Mouse (Mus musculus): ENCODE measurements around the gene Shld2. TPM values are rescaled to one million over a fixed set of nuclear protein-coding genes. Genes with fewer than 3 reads are reported as not detected.

The Shld2 gene
- polyA plus RNA-seq, 1 experiment from 2014 or later: 7.1 TPM

- Histone ChIP-seq H3K4me1 (ENCODE audit: control insufficient read depth, insufficient read depth, low read length) (peaks cover 22% of the 10 kb centered on the region), H3K36me3 (ENCODE audit: control insufficient read depth, insufficient read depth, low read length) (no peaks in the 10 kb centered on the region), H3K27ac (ENCODE audit: low read length) (peak overlapping the region; percentile 77), H3K27me3 (replicated peaks; ENCODE audit: control insufficient read depth, insufficient read depth, low read length) (no peaks in the 10 kb centered on the region), H3K4me3 (ENCODE audit: low read length) (peak overlapping the region; percentile 98), H3K9me3 (ENCODE audit: control insufficient read depth, low read length) (no peaks in the 10 kb centered on the region), H3K9ac (ENCODE audit: low read depth, low read length) (0 out of 2 replicates have a peak overlapping the region, but pooled peaks have one; percentile 32), H3K4me2 (ENCODE audit: low read depth, low read length) (peak overlapping the region; percentile 82)
- no peak for ATAC-seq
- WGBS: 14% methylated on average over 5 of the region's 6 CpGs
Measured at GRCm38 (mm10) chr14:34312339-34313048, 2.2 kb upstream of the Shld2 start.

GRCm38 (mm10) chr14:34311691-34312090 lies 1.4 kb upstream of the Shld2 start:
- H3K4me3 ChIP-seq (ENCODE audit: low read length): peak overlapping the region; percentile 98
- H3K36me3 ChIP-seq (ENCODE audit: control insufficient read depth, insufficient read depth, low read length): no peaks in the 10 kb centered on the region
- H3K9ac ChIP-seq (ENCODE audit: low read depth, low read length): peak overlapping the region; percentile 95
- peak overlapping the region; percentile 82 for H3K4me2 ChIP-seq (ENCODE audit: low read depth, low read length)
- H3K27me3 ChIP-seq (replicated peaks; ENCODE audit: control insufficient read depth, insufficient read depth, low read length): no peaks in the 10 kb centered on the region
- peak overlapping the region; percentile 95 for H3K27ac ChIP-seq (ENCODE audit: low read length)
- no peaks in the 10 kb centered on the region for H3K9me3 ChIP-seq (ENCODE audit: control insufficient read depth, low read length)
- peaks cover 22% of the 10 kb centered on the region for H3K4me1 ChIP-seq (ENCODE audit: control insufficient read depth, insufficient read depth, low read length)
- under 1% methylated on average over 4 of the region's 4 CpGs for WGBS
- ATAC-seq: no peak

DNA sequence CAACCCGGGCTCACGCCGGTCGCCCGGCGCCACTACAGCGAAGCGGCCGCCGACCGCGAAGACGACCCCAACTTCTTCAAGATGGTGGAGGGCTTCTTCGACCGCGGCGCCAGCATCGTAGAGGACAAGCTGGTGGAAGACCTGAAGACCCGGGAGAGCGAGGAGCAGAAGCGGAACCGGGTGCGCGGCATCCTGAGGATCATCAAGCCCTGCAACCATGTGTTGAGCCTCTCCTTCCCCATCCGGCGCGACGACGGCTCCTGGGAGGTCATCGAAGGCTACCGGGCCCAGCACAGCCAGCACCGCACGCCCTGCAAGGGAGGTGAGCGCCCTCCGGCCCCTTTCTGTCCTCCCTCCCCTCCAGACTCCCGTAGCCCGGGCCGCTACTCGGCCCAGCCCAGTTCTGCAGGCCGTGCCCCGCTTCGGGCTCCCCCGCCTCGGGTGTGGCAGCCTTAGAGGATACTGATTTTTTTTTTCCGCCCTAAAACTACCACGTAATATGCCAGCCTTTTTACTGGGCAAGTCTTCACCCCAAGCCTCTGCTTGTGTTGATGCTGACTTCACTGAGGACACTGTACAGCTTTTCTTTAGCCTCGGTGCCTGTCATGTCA lies 833 bp upstream of the Shld2 start:
- no peaks in the 10 kb centered on the region for H3K9me3 ChIP-seq (ENCODE audit: control insufficient read depth, low read length)
- H3K9ac ChIP-seq (ENCODE audit: low read depth, low read length): peak overlapping the region; percentile 95
- peak; percentile 17 for ATAC-seq
- H3K4me2 ChIP-seq (ENCODE audit: low read depth, low read length): peak overlapping the region; percentile 82
- H3K27ac ChIP-seq (ENCODE audit: low read length): peak overlapping the region; percentile 95
- H3K27me3 ChIP-seq (replicated peaks; ENCODE audit: control insufficient read depth, insufficient read depth, low read length): no peaks in the 10 kb centered on the region
- H3K4me1 ChIP-seq (ENCODE audit: control insufficient read depth, insufficient read depth, low read length): peaks cover 22% of the 10 kb centered on the region
- peak overlapping the region; percentile 98 for H3K4me3 ChIP-seq (ENCODE audit: low read length)
- H3K36me3 ChIP-seq (ENCODE audit: control insufficient read depth, insufficient read depth, low read length): no peaks in the 10 kb centered on the region
- under 1% methylated on average over 47 of the region's 47 CpGs for WGBS

GRCm38 (mm10) chr14:34309907-34310233 lies 423 bp downstream of the Shld2 start:
- peak overlapping the region; percentile 91 for H3K27ac ChIP-seq (ENCODE audit: low read length)

DNA sequence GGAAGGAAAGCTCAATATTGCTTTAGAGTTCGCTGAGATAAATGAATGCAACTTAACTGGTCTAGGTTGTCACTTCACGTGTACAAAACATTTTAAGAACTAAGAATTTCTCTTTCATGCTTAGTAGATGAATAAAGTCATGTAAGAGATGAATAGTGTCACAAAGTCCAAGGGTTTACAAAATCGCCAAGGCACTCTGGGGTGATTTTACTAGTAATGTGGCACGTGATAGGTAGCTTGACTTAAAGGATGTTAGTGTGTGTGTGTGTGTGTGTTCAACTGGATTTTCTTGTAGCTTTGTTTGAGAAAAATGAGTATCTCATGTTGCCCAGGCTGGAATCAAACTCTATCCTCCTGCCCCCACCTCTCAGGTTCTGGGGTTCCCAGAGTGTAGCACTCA lies 1.0 kb downstream of the Shld2 start:
- Histone ChIP-seq H3K36me3 (ENCODE audit: control insufficient read depth, insufficient read depth, low read length) (no peaks in the 10 kb centered on the region), H3K9ac (ENCODE audit: low read depth, low read length) (no peak overlapping the region), H3K4me2 (ENCODE audit: low read depth, low read length) (no peak overlapping the region), H3K27ac (ENCODE audit: low read length) (no peak overlapping the region), H3K27me3 (replicated peaks; ENCODE audit: control insufficient read depth, insufficient read depth, low read length) (no peaks in the 10 kb centered on the region), H3K9me3 (ENCODE audit: control insufficient read depth, low read length) (no peaks in the 10 kb centered on the region), H3K4me1 (ENCODE audit: control insufficient read depth, insufficient read depth, low read length) (peaks cover 15% of the 10 kb centered on the region), H3K4me3 (ENCODE audit: low read length) (no peak overlapping the region; the same call in 1 of the 2 replicates)
- ATAC-seq: no peak
- WGBS: 72% methylated on average over 4 of the region's 4 CpGs

More at GRCm38 (mm10) chr14:34309907-34310233, 423 bp downstream of the Shld2 start:
- no peak for ATAC-seq
- H3K4me1 ChIP-seq (ENCODE audit: control insufficient read depth, insufficient read depth, low read length): peaks cover 17% of the 10 kb centered on the region
- no peaks in the 10 kb centered on the region for H3K36me3 ChIP-seq (ENCODE audit: control insufficient read depth, insufficient read depth, low read length)
- H3K4me2 ChIP-seq (ENCODE audit: low read depth, low read length): peak overlapping the region; percentile 48
- H3K4me3 ChIP-seq (ENCODE audit: low read length): peak overlapping the region; percentile 98
- peak overlapping the region; percentile 75 for H3K9ac ChIP-seq (ENCODE audit: low read depth, low read length)
- 8% methylated on average over 5 of the region's 5 CpGs for WGBS
- no peaks in the 10 kb centered on the region for H3K27me3 ChIP-seq (replicated peaks; ENCODE audit: control insufficient read depth, insufficient read depth, low read length)
- no peaks in the 10 kb centered on the region for H3K9me3 ChIP-seq (ENCODE audit: control insufficient read depth, low read length)

DNA sequence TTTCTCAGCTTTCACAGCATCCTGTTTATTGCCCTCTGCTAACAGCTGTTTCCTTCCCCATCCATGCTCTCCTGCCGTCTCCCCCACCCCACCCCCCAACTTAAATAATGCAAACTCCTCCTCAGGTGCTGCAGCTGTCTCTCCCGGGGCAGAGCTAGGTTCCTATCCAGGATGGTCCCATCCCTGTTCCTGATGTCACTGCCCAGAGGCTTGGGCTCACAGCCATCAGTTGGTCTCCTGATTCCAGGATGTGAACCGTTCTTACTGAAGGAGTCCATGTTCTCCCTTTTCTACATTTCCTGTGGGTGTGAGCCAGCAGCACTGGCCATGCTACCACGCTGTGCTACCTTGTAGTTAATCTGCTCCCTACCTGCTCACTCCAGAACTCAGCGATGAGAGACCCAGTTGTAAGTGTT lies 7.0 kb downstream of the Shld2 start:
- WGBS: 21% methylated on average over 5 of the region's 5 CpGs
- ATAC-seq: peak; percentile 37
- no peaks in the 10 kb centered on the region for H3K36me3 ChIP-seq (ENCODE audit: control insufficient read depth, insufficient read depth, low read length)
- no peaks in the 10 kb centered on the region for H3K27me3 ChIP-seq (replicated peaks; ENCODE audit: control insufficient read depth, insufficient read depth, low read length)
- H3K9me3 ChIP-seq (ENCODE audit: control insufficient read depth, low read length): no peaks in the 10 kb centered on the region
- H3K9ac ChIP-seq (ENCODE audit: low read depth, low read length): no peak overlapping the region
- H3K4me1 ChIP-seq (ENCODE audit: control insufficient read depth, insufficient read depth, low read length): peaks cover 24% of the 10 kb centered on the region
- peak overlapping the region; percentile 20; the same call in 1 of the 2 replicates for H3K27ac ChIP-seq (ENCODE audit: low read length)
- no peak overlapping the region for H3K4me3 ChIP-seq (ENCODE audit: low read length)
- no peak overlapping the region for H3K4me2 ChIP-seq (ENCODE audit: low read depth, low read length)

DNA sequence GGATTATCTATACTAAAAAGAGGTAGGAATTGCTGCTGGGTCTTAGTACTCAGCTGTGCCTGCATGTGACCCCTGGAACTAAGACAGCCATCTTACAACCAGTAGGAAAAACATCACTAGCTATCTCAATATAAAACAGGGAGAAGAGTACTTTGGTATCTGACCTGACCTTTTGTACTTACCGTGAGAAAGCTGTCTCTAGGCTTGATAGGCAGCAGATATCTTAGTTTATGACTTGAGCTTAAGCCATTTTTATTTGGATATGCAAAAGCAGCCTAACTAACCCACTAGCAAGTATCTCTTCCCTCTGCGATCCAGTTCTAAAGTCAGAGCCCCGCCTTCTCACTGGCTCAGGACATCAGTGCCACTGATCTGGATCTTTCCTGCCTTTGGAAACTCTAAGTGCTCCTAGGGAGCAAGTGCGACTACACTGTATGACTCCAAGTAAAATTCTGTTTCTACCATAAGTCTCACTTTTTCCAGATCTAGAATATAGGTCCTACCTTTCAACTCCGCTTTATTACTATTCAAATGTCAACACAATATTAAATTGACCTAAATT lies 7.5 kb downstream of the Shld2 start:
- Histone ChIP-seq H3K4me3 (ENCODE audit: low read length) (no peak overlapping the region), H3K27ac (ENCODE audit: low read length) (no peak overlapping the region), H3K4me1 (ENCODE audit: control insufficient read depth, insufficient read depth, low read length) (peaks cover 26% of the 10 kb centered on the region), H3K4me2 (ENCODE audit: low read depth, low read length) (no peak overlapping the region), H3K9ac (ENCODE audit: low read depth, low read length) (no peak overlapping the region), H3K9me3 (ENCODE audit: control insufficient read depth, low read length) (no peaks in the 10 kb centered on the region), H3K27me3 (replicated peaks; ENCODE audit: control insufficient read depth, insufficient read depth, low read length) (no peaks in the 10 kb centered on the region), H3K36me3 (ENCODE audit: control insufficient read depth, insufficient read depth, low read length) (no peaks in the 10 kb centered on the region)
- peak; percentile 72 for ATAC-seq
- WGBS: 58% methylated on average over 5 of the region's 5 CpGs

DNA sequence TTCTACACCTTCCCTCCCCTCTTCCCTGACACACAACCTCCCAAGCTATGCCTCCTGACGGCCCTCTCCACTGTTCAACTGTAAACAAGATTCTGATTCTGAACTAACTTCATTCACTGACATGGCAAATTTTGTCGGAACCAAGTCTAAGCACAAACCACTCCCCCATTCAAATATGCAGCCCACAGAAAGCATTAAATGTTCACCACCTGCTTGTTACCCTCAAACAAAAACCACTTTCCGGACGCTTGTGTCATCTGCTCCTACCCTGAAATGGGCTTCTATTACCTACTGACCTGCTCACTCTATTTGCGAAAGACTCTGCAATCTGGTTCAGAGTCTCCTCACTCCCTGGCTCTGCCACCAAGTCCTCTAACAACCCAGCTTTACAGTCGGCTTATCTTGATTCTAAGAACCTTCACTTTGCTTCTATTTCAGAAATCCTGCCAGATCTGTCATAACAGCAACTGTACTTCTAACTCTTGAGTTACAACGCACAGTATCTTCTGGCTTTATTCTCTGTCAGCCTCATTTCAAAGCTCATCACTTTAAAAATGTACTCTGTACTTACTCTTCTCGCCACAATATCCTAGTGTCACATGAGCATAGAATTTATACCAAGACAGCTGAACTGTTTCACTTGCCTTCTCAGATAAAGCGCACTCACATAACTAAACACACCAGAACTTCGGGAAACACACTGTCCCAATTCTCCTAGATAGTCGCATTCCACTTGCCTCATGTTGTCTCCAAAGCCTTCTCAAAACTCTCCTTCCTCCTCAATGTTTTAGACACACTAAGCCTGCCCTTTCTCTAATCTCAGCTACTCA lies 11.2 kb downstream of the Shld2 start:
- Histone ChIP-seq H3K36me3 (ENCODE audit: control insufficient read depth, insufficient read depth, low read length) (no peaks in the 10 kb centered on the region), H3K27ac (ENCODE audit: low read length) (peak overlapping the region; percentile 5; the same call in 1 of the 2 replicates), H3K4me1 (ENCODE audit: control insufficient read depth, insufficient read depth, low read length) (peaks cover 30% of the 10 kb centered on the region), H3K9me3 (ENCODE audit: control insufficient read depth, low read length) (no peaks in the 10 kb centered on the region), H3K9ac (ENCODE audit: low read depth, low read length) (no peak overlapping the region), H3K27me3 (replicated peaks; ENCODE audit: control insufficient read depth, insufficient read depth, low read length) (no peaks in the 10 kb centered on the region), H3K4me2 (ENCODE audit: low read depth, low read length) (no peak overlapping the region; the same call in 1 of the 2 replicates), H3K4me3 (ENCODE audit: low read length) (no peak overlapping the region)
- peak; percentile 36; the same call in 1 of the 2 replicates for ATAC-seq
- WGBS: 50% methylated on average over 11 of the region's 11 CpGs

GRCm38 (mm10) chr14:34297634-34298033 lies 12.7 kb downstream of the Shld2 start:
- H3K27me3 ChIP-seq (replicated peaks; ENCODE audit: control insufficient read depth, insufficient read depth, low read length): no peaks in the 10 kb centered on the region
- peak overlapping the region; percentile 28; the same call in 1 of the 2 replicates for H3K27ac ChIP-seq (ENCODE audit: low read length)
- 0 out of 2 replicates have a peak, but pooled peaks have one; percentile 37 for ATAC-seq
- H3K4me3 ChIP-seq (ENCODE audit: low read length): no peak overlapping the region
- peaks cover 21% of the 10 kb centered on the region for H3K4me1 ChIP-seq (ENCODE audit: control insufficient read depth, insufficient read depth, low read length)
- no peak overlapping the region for H3K9ac ChIP-seq (ENCODE audit: low read depth, low read length)
- H3K4me2 ChIP-seq (ENCODE audit: low read depth, low read length): no peak overlapping the region
- no peaks in the 10 kb centered on the region for H3K9me3 ChIP-seq (ENCODE audit: control insufficient read depth, low read length)
- 44% methylated on average over 2 of the region's 2 CpGs for WGBS
- H3K36me3 ChIP-seq (ENCODE audit: control insufficient read depth, insufficient read depth, low read length): no peaks in the 10 kb centered on the region

Data from intestine, embryonic 16.5 days (tissue).